Mouse (Mus musculus): ENCODE measurements around the gene Tmsb10. TPM values are rescaled to one million over a fixed set of nuclear protein-coding genes. Genes with fewer than 3 reads are reported as not detected.

The Tmsb10 gene
- polyA plus RNA-seq, 1 experiment from 2014 or later = 328 TPM

DNA sequence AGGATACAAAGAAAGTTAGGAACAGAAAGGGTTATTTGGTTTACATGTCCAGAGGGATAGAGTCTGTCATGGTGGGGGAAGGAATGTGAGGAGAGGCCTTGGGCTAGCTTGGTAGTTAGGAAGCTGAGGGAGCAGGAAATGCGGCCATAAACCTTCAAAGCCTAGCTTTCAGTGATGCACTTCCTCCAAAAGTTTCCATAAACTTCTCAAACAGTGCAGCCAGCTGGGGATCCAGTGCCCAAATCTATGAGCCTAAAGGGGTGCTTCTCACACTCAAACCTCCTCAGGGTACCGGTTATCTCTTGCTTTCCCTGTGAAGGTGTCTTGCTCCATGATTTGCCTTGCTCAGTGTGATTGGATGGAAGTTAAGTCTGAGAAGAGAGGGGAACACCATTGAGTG is 5.6 kb downstream of the Tmsb10 start:
- H3K9me3 ChIP-seq (ENCODE audit: low read length) = no peaks in the 10 kb centered on the region
- no peaks in the 10 kb centered on the region for H3K27me3 ChIP-seq (ENCODE audit: insufficient read depth, low read length)
- no peak for ATAC-seq
- TF ChIP-seq EP300 (IDR thresholded peaks at IDR 0.05; ENCODE audit: low read depth) (no peak), CTCF (IDR thresholded peaks at IDR 0.05; ENCODE audit: low read depth) (no peak)
- H3K4me3 ChIP-seq (ENCODE audit: low read depth, low read length) = no peak overlapping the region
- no peak for DNase-seq
- peaks cover 33% of the 10 kb centered on the region for H3K4me1 ChIP-seq (ENCODE audit: insufficient read depth)
- no peak overlapping the region for H3K27ac ChIP-seq (ENCODE audit: low read depth)
- H3K4me2 ChIP-seq (ENCODE audit: low read depth, low read length) = no peak overlapping the region
- H3K9ac ChIP-seq (replicated peaks) = no peak overlapping the region
- 70% methylated on average over 2 of the region's 2 CpGs for WGBS (ENCODE audit: insufficient replicate concordance)
- no peaks in the 10 kb centered on the region for H3K36me3 ChIP-seq (replicated peaks; ENCODE audit: insufficient read depth, low read length)

DNA sequence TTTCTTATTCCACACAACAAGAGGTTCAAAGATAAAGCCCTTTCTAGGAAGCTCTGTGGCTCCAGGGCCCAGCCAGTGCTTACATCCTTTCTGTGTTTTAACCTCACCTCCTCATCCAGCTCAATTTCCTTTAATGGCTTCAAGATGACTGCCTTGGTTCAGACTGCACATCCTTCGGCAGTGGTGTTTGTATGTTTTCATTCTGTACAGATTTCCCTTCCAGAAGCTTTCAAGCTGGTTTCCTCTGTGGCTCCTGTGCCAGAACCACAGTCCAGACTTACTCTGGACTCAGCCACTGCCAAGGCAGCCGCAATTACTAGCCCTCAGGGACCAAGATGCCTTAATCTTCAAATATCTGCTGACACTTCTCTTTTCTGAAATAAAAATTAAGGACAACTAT is 6.3 kb downstream of the Tmsb10 start:
- ATAC-seq = no peak
- peaks cover 28% of the 10 kb centered on the region for H3K4me1 ChIP-seq (ENCODE audit: insufficient read depth)
- no peaks in the 10 kb centered on the region for H3K27me3 ChIP-seq (ENCODE audit: insufficient read depth, low read length)
- H3K9me3 ChIP-seq (ENCODE audit: low read length) = no peaks in the 10 kb centered on the region
- no peak overlapping the region for H3K4me2 ChIP-seq (ENCODE audit: low read depth, low read length)
- no peaks in the 10 kb centered on the region for H3K36me3 ChIP-seq (replicated peaks; ENCODE audit: insufficient read depth, low read length)
- no peak overlapping the region for H3K27ac ChIP-seq (ENCODE audit: low read depth)
- no peak for TF ChIP-seq EP300 (IDR thresholded peaks at IDR 0.05; ENCODE audit: low read depth)
- TF ChIP-seq CTCF (IDR thresholded peaks at IDR 0.05; ENCODE audit: low read depth) = no peak
- WGBS (ENCODE audit: insufficient replicate concordance) = 64% methylated on average over 2 of the region's 2 CpGs
- no peak for DNase-seq
- no peak overlapping the region for H3K9ac ChIP-seq (replicated peaks)
- H3K4me3 ChIP-seq (ENCODE audit: low read depth, low read length) = no peak overlapping the region

DNA sequence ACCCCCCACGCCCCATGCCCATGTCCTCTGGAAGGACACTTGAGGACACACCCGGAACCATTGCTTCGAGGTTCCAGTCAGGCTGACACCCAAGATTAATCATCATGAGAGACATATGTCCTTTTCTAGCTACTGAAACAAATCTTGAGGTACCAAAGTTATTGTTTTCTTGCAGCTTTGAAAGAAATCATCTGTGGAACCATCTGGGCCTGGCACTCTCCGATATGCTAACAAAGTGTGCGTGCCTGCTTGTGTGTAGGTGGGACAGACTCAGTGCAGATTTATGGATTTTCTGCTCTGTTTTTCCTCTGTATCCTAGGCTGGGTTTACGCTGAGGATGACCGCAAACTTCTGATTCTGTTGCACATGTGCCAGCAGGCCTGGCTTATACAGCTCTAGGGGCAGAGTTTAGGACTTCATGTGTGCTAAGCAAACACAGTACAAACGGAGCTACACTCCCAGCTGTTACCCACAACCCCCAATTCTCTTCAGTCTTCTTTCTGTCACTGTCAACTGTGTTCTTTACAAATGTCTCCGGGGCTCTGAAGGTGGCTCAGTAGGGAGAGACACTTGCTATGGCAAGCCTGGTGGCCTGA is 9.3 kb downstream of the Tmsb10 start:
- DNase-seq (no peak), ATAC-seq (peak; percentile 70)
- 75% methylated on average over 9 of the region's 9 CpGs for WGBS (ENCODE audit: insufficient replicate concordance)

DNA sequence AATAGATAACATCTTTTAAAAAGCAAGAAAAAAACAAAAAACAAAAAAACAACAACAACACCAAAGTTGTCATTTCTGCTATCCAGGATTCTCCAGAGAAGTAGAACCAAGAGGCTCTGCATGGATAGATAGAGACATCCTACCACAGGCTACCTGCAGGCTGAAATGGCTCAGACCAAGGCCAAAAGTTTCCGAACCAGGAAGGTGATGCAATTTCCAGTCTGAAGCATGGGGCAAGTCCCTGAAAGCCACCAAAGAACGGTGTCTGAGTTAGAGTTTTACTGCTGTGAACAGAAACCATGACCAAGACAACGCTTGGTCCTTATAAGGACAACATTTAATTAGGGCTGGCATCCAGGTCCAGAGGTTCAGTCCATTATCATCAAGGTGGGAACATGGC is 10.2 kb downstream of the Tmsb10 start:
- no peak overlapping the region for H3K4me3 ChIP-seq (ENCODE audit: low read depth, low read length)
- H3K27ac ChIP-seq (ENCODE audit: low read depth) = no peak overlapping the region
- ATAC-seq = no peak
- H3K27me3 ChIP-seq (ENCODE audit: insufficient read depth, low read length) = no peaks in the 10 kb centered on the region
- DNase-seq = no peak
- no peak overlapping the region for H3K9ac ChIP-seq (replicated peaks)
- peaks cover 11% of the 10 kb centered on the region for H3K4me1 ChIP-seq (ENCODE audit: insufficient read depth)
- WGBS (ENCODE audit: insufficient replicate concordance) = 61% methylated on average over 3 of the region's 3 CpGs
- H3K36me3 ChIP-seq (replicated peaks; ENCODE audit: insufficient read depth, low read length) = no peaks in the 10 kb centered on the region
- no peak for TF ChIP-seq EP300 (IDR thresholded peaks at IDR 0.05; ENCODE audit: low read depth)
- TF ChIP-seq CTCF (IDR thresholded peaks at IDR 0.05; ENCODE audit: low read depth) = no peak
- peaks cover 3% of the 10 kb centered on the region; the same call in 1 of the 2 replicates for H3K9me3 ChIP-seq (ENCODE audit: low read length)
- no peak overlapping the region for H3K4me2 ChIP-seq (ENCODE audit: low read depth, low read length)

More for the DNA sequence above, 9.3 kb downstream of the Tmsb10 start:
- H3K27ac ChIP-seq (ENCODE audit: low read depth) = no peak overlapping the region
- peaks cover 3% of the 10 kb centered on the region; the same call in 1 of the 2 replicates for H3K9me3 ChIP-seq (ENCODE audit: low read length)
- H3K4me3 ChIP-seq (ENCODE audit: low read depth, low read length) = no peak overlapping the region
- no peak overlapping the region for H3K4me2 ChIP-seq (ENCODE audit: low read depth, low read length)
- H3K27me3 ChIP-seq (ENCODE audit: insufficient read depth, low read length) = no peaks in the 10 kb centered on the region
- TF ChIP-seq EP300 (IDR thresholded peaks at IDR 0.05; ENCODE audit: low read depth) = no peak
- TF ChIP-seq CTCF (IDR thresholded peaks at IDR 0.05; ENCODE audit: low read depth) = no peak
- no peak overlapping the region for H3K9ac ChIP-seq (replicated peaks)
- H3K4me1 ChIP-seq (ENCODE audit: insufficient read depth) = peaks cover 11% of the 10 kb centered on the region
- H3K36me3 ChIP-seq (replicated peaks; ENCODE audit: insufficient read depth, low read length) = no peaks in the 10 kb centered on the region

DNA sequence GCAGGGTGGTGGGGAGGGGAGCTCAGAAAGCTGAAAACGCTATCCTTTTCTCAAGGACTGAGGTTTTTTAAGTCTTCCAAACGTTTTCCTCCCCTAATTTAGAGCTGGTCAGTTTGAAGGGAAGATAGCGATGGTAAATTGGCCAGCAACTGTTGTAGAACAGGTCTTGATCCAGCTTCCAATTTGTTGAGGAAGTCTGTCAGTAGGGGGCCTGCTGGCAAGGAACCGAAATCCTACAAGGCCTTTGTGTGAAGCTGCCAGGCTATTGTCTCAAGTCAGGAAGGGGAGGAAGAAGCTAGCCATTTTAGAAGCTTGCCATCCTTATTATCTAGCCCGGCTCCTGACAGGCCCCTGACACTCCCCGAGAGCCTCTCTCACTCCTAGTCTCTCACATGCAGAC is 10.6 kb downstream of the Tmsb10 start:
- peaks cover 11% of the 10 kb centered on the region for H3K4me1 ChIP-seq (ENCODE audit: insufficient read depth)
- no peak for ATAC-seq
- TF ChIP-seq CTCF (IDR thresholded peaks at IDR 0.05; ENCODE audit: low read depth) (no peak), EP300 (IDR thresholded peaks at IDR 0.05; ENCODE audit: low read depth) (no peak)
- 64% methylated on average over 6 of the region's 6 CpGs for WGBS (ENCODE audit: insufficient replicate concordance)
- H3K27me3 ChIP-seq (ENCODE audit: insufficient read depth, low read length) = no peaks in the 10 kb centered on the region
- no peak overlapping the region for H3K4me3 ChIP-seq (ENCODE audit: low read depth, low read length)
- DNase-seq = no peak
- H3K4me2 ChIP-seq (ENCODE audit: low read depth, low read length) = no peak overlapping the region
- no peaks in the 10 kb centered on the region for H3K36me3 ChIP-seq (replicated peaks; ENCODE audit: insufficient read depth, low read length)
- H3K9me3 ChIP-seq (ENCODE audit: low read length) = peaks cover 3% of the 10 kb centered on the region; the same call in 1 of the 2 replicates
- no peak overlapping the region for H3K27ac ChIP-seq (ENCODE audit: low read depth)
- H3K9ac ChIP-seq (replicated peaks) = no peak overlapping the region

DNA sequence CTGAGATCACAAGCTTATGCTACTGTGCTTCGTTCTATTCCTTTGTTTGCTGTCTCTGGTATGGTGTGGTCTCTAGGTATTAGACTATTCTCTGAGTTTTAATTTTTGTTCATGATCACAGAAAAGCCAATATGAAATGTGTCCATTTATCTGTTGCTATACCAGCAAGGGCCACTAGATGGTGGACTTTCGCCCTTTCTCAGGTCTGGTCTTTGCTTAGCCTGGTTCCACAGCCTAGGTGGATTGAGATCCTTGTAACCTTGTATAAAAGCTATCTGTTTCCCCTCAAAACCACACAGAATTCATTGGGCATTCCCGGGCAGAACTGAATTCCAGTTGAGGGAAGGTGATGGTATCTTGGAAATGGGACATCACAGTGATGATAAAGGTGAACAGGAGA is 18.1 kb downstream of the Tmsb10 start:
- H3K9me3 ChIP-seq (ENCODE audit: low read length) = no peaks in the 10 kb centered on the region
- WGBS (ENCODE audit: insufficient replicate concordance) = 7% methylated on average over 3 of the region's 3 CpGs
- TF ChIP-seq EP300 (IDR thresholded peaks at IDR 0.05; ENCODE audit: low read depth) = no peak
- TF ChIP-seq CTCF (IDR thresholded peaks at IDR 0.05; ENCODE audit: low read depth) = peak; percentile 91
- peak; percentile 63 for DNase-seq
- H3K4me3 ChIP-seq (ENCODE audit: low read depth, low read length) = no peak overlapping the region
- no peaks in the 10 kb centered on the region for H3K36me3 ChIP-seq (replicated peaks; ENCODE audit: insufficient read depth, low read length)
- H3K9ac ChIP-seq (replicated peaks) = no peak overlapping the region
- no peaks in the 10 kb centered on the region for H3K27me3 ChIP-seq (ENCODE audit: insufficient read depth, low read length)
- no peak for ATAC-seq
- H3K27ac ChIP-seq (ENCODE audit: low read depth) = no peak overlapping the region
- no peaks in the 10 kb centered on the region for H3K4me1 ChIP-seq (ENCODE audit: insufficient read depth)
- H3K4me2 ChIP-seq (ENCODE audit: low read depth, low read length) = no peak overlapping the region
